ENCODE assay signal across 17 mouse cellular contexts in the genomic region with DNA sequence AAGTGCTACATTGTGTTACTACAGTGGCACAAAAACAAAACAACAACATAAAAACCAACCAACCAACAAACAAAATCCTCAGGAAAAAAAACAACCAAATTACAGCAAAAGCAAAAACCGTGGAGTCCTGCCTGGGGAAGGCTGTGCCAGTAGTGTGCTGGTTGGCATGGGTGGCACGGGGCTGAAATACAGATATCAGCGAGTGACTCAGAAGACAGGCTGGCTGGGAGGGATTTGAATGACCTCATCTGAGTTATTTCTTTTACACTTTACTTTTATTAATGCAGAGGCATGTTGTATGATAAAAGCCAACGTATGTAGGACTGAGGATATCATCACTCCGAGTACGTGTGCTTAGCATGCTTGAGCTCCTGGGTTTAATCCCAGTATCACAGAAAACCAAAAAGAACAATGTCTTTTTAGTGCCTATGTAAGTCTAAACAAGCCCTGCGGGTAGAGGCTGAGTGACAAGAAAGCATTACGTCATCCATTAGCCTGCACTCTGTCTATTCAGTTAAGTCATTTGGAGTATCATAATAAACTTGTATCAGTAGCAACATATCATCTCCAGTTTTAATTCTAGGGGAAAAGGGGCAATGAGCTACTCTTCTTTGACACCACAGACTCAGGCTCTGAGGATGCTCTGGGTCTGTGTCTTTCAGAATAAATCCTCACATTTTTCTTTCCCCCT. TPM values are rescaled to one million over a fixed set of nuclear protein-coding genes. Genes with fewer than 3 reads are reported as not detected.
DNase-seq lines count a peak whose midpoint lies in the region; ATAC-seq and TF ChIP-seq lines count a peak whose summit lies in the region.
"Had no signal": no experiment of that assay in that cellular context is flagged by ENCODE, and none has a peak within 500 bp of the region (broad histone marks: within the 10 kb centered on the region; RNA-seq: fewer than 3 reads in every experiment).

No protein-coding gene starts in this region.

- H3K4me2 ChIP-seq in forebrain, embryonic 15.5 days (replicated peaks) = no peak overlapping the region
- no peak overlapping the region for H3K4me2 ChIP-seq in forebrain, embryonic 11.5 days (ENCODE audit: low read depth, low read length, severe bottlenecking)
- H3K4me2 ChIP-seq in stomach, embryonic 16.5 days (ENCODE audit: low read depth, low read length) = no peak overlapping the region
- H3K4me2 ChIP-seq: hindbrain, embryonic 15.5 days had no signal

- no peak overlapping the region for H3K9ac ChIP-seq in forebrain, embryonic 15.5 days (replicated peaks)
- no peak overlapping the region for H3K9ac ChIP-seq in forebrain, embryonic 11.5 days (ENCODE audit: low read length)
- H3K9ac ChIP-seq in stomach, embryonic 16.5 days (ENCODE audit: low read length) = no peak overlapping the region
- H3K9ac ChIP-seq: hindbrain, embryonic 15.5 days had no signal

- TF ChIP-seq CTCF in layer of hippocampus, adult 2 months (conservative IDR thresholded peaks at IDR 0.05) = no peak

- 46% methylated on average over 8 of the region's 8 CpGs for WGBS in forebrain, embryonic 15.5 days
- 74% methylated on average over 8 of the region's 8 CpGs for WGBS in forebrain, embryonic 11.5 days
- WGBS in stomach, embryonic 16.5 days = 68% methylated on average over 8 of the region's 8 CpGs

- H3K4me1 ChIP-seq in forebrain, embryonic 15.5 days = peaks cover 16% of the 10 kb centered on the region
- no peaks in the 10 kb centered on the region for H3K4me1 ChIP-seq in forebrain, embryonic 11.5 days (replicated peaks; ENCODE audit: control insufficient read depth, insufficient read depth, low read length)
- peaks cover 7% of the 10 kb centered on the region; the same call in 1 of the 2 replicates for H3K4me1 ChIP-seq in stomach, embryonic 16.5 days (ENCODE audit: control insufficient read depth, insufficient read depth, low read length)
- H3K4me1 ChIP-seq: hindbrain, embryonic 15.5 days had no signal

- no peak for DNase-seq in forebrain, embryonic 11.5 days (ENCODE audit: low spot score)
- DNase-seq in layer of hippocampus, adult 2 months (ENCODE audit: low spot score in 2 of 2) = no peak
- DNase-seq in layer of hippocampus, adult 9-11 months = no peak
- DNase-seq in adrenal gland, postnatal 14 days = peak; percentile 69
- no peak for DNase-seq in spleen, postnatal 36 days (ENCODE audit: low spot score in 2 of 2)
- DNase-seq: cerebellum, adult 9-11 months; kidney, adult 18-20 months; kidney, postnatal 25 days; layer of hippocampus, postnatal 36 days; lung, adult 2 months; midbrain, embryonic 14.5 days; thymus, adult 18-20 months had no signal

- no peak for ATAC-seq in forebrain, embryonic 15.5 days (replicated peaks)
- no peak for ATAC-seq in forebrain, embryonic 11.5 days (replicated peaks; ENCODE audit: low FRiP score)
- ATAC-seq in stomach, embryonic 16.5 days (ENCODE audit: insufficient read depth, low FRiP score) = 0 out of 2 replicates have a peak, but pooled peaks have one; percentile 25
- no peak for ATAC-seq in inflammation-experienced regulatory T-cells, adult 6 months

- H3K27me3 ChIP-seq in forebrain, embryonic 15.5 days = no peaks in the 10 kb centered on the region
- no peaks in the 10 kb centered on the region for H3K27me3 ChIP-seq in forebrain, embryonic 11.5 days (ENCODE audit: control insufficient read depth, insufficient read depth, low read length)
- H3K27me3 ChIP-seq in stomach, embryonic 16.5 days (ENCODE audit: control insufficient read depth, insufficient read depth, low read length) = no peaks in the 10 kb centered on the region
- H3K27me3 ChIP-seq: hindbrain, embryonic 15.5 days had no signal

- no peaks in the 10 kb centered on the region for H3K9me3 ChIP-seq in forebrain, embryonic 15.5 days
- no peaks in the 10 kb centered on the region for H3K9me3 ChIP-seq in forebrain, embryonic 11.5 days (ENCODE audit: control insufficient read depth, low read length)
- H3K9me3 ChIP-seq in stomach, embryonic 16.5 days (replicated peaks; ENCODE audit: control insufficient read depth, low read length) = no peaks in the 10 kb centered on the region
- H3K9me3 ChIP-seq: G1E; hindbrain, embryonic 15.5 days had no signal

- peak overlapping the region; percentile 35 for H3K27ac ChIP-seq in forebrain, embryonic 15.5 days (replicated peaks)
- no peak overlapping the region for H3K27ac ChIP-seq in forebrain, embryonic 11.5 days (ENCODE audit: low read depth, low read length)
- H3K27ac ChIP-seq in layer of hippocampus, adult 2 months = peak overlapping the region; percentile 77
- H3K27ac ChIP-seq in stomach, embryonic 16.5 days (ENCODE audit: low read length) = no peak overlapping the region
- H3K27ac ChIP-seq: hindbrain, embryonic 15.5 days had no signal

- no peaks in the 10 kb centered on the region for H3K36me3 ChIP-seq in forebrain, embryonic 15.5 days
- H3K36me3 ChIP-seq in forebrain, embryonic 11.5 days (ENCODE audit: control insufficient read depth, insufficient read depth, low read length) = no peaks in the 10 kb centered on the region
- no peaks in the 10 kb centered on the region for H3K36me3 ChIP-seq in stomach, embryonic 16.5 days (ENCODE audit: control insufficient read depth, insufficient read depth, low read length)
- H3K36me3 ChIP-seq: G1E; hindbrain, embryonic 15.5 days had no signal

- no peak overlapping the region for H3K4me3 ChIP-seq in forebrain, embryonic 15.5 days
- H3K4me3 ChIP-seq in forebrain, embryonic 11.5 days (ENCODE audit: low read depth, low read length) = no peak overlapping the region
- H3K4me3 ChIP-seq in layer of hippocampus, adult 2 months = no peak overlapping the region
- no peak overlapping the region for H3K4me3 ChIP-seq in stomach, embryonic 16.5 days (replicated peaks; ENCODE audit: low read length)
- H3K4me3 ChIP-seq: hindbrain, embryonic 15.5 days had no signal

RNA-seq across cellular contexts. Expression of gene Slc16a1, which starts 28.6 kb away (rescaled TPM):
- polyA plus RNA-seq in forebrain, embryonic 15.5 days (2015; fragmentation: Nextera tagmentation; extraction: Ambion mirVana) = 16.1 and 16.4 TPM in 2 replicates
- polyA plus RNA-seq in forebrain, embryonic 11.5 days (2014; fragmentation: Nextera tagmentation; extraction: Ambion mirVana) = 45.1 and 45.9 TPM in 2 replicates
- 10 to 100 TPM; 20.8 to 22.0 TPM for total RNA-seq in layer of hippocampus, adult 2 months (2021)
- 77.1 and 104 TPM in 2 replicates for total RNA-seq in adrenal gland, postnatal 14 days (2021)
- 36.6 and 36.8 TPM in 2 replicates for polyA plus RNA-seq in stomach, embryonic 16.5 days (2015; fragmentation: Nextera tagmentation; extraction: Ambion mirVana)
- 1 to 10 TPM; 5.7 to 9.9 (median 7.0) TPM for polyA plus RNA-seq in inflammation-experienced regulatory T-cells, adult 6 months (2017; shearing (Covaris generic))

Comparison
In these comparisons a context has a peak if more than half of its experiments do, and no peak if none do; other contexts are left out.
1. H3K27ac ChIP-seq: peak in forebrain, embryonic 15.5 days (single experiment) and layer of hippocampus, adult 2 months (single experiment); none in forebrain, embryonic 11.5 days (single experiment) and stomach, embryonic 16.5 days (single experiment).